Mouse (Mus musculus) megakaryocyte-erythroid progenitor cell, adult 5-6 weeks (primary cell): ENCODE data around the gene Hist1h1t. TPM values are rescaled to one million over a fixed set of nuclear protein-coding genes. Genes with fewer than 3 reads are reported as not detected.

Experiments used
- total RNA-seq, 2 experiments: library from RNA; stranded (forward) in 1 of 2; stranded (reverse) in 1 of 2; fragments of 200-1000, 215-1000 nt in 1 of 2; fragments of >200 nt in 1 of 2; fragmentation: Nextera tagmentation in 1 of 2; gene quantifications; 2 replicates each; pipeline ENCODE4 v1.2.3; 2014 to 2017

Gene Hist1h1t
- total RNA-seq, 2 experiments from 2014 or later = 1.3 TPM; not detected in 1

Other genes starting within 250 kb of the Hist1h1t start
Only the 30 nearest of the 38 such genes appear.
- 189 and 293 TPM in 2 replicates for gene Hist1h3g, start 160.4 kb upstream of the Hist1h1t start, total RNA-seq (2014; fragmentation: Nextera tagmentation)
- gene Hist1h3g, start 160.4 kb upstream of the Hist1h1t start, total RNA-seq (2017) = 189 and 625 TPM in 2 replicates
- gene Hist1h2bh, start 152.4 kb upstream of the Hist1h1t start, total RNA-seq (2014; fragmentation: Nextera tagmentation) = 31.9 and 110 TPM in 2 replicates
- 85.7 and 165 TPM in 2 replicates for gene Hist1h2bh, start 152.4 kb upstream of the Hist1h1t start, total RNA-seq (2017)
- 31.6 and 53.6 TPM in 2 replicates for gene Hist1h3f, start 151.8 kb upstream of the Hist1h1t start, total RNA-seq (2014; fragmentation: Nextera tagmentation)
- gene Hist1h3f, start 151.8 kb upstream of the Hist1h1t start, total RNA-seq (2017) = 69.9 and 132 TPM in 2 replicates
- 281 and 340 TPM in 2 replicates for gene Hist1h4f, start 144.2 kb upstream of the Hist1h1t start, total RNA-seq (2014; fragmentation: Nextera tagmentation)
- 1,052 and 1,693 TPM in 2 replicates for gene Hist1h4f, start 144.2 kb upstream of the Hist1h1t start, total RNA-seq (2017)
- gene Hist1h1d, start 142.6 kb upstream of the Hist1h1t start, total RNA-seq (2014; fragmentation: Nextera tagmentation) = 29.5 and 42.3 TPM in 2 replicates
- gene Hist1h1d, start 142.6 kb upstream of the Hist1h1t start, total RNA-seq (2017) = 81.4 and 84.0 TPM in 2 replicates
- gene Hist1h3e, start 133.4 kb upstream of the Hist1h1t start, total RNA-seq (2014; fragmentation: Nextera tagmentation) = 124 and 193 TPM in 2 replicates
- 254 and 322 TPM in 2 replicates for gene Hist1h3e, start 133.4 kb upstream of the Hist1h1t start, total RNA-seq (2017)
- gene Hist1h2ae, start 124.6 kb upstream of the Hist1h1t start, total RNA-seq (2014; fragmentation: Nextera tagmentation) = 5.7 and 12.6 TPM in 2 replicates
- gene Hist1h2ae, start 124.6 kb upstream of the Hist1h1t start, total RNA-seq (2017) = 237 and 359 TPM in 2 replicates
- gene Hist1h2bg, start 124.4 kb upstream of the Hist1h1t start, total RNA-seq (2014; fragmentation: Nextera tagmentation) = 386 and 627 TPM in 2 replicates
- gene Hist1h2bg, start 124.4 kb upstream of the Hist1h1t start, total RNA-seq (2017) = 891 and 1,210 TPM in 2 replicates
- gene Hist1h2bf, start 121.6 kb upstream of the Hist1h1t start, total RNA-seq (2014; fragmentation: Nextera tagmentation) = 342 and 512 TPM in 2 replicates
- gene Hist1h2bf, start 121.6 kb upstream of the Hist1h1t start, total RNA-seq (2017) = 329 and 662 TPM in 2 replicates
- 1.4 and 11.1 TPM in 2 replicates for gene Hist1h2ad, start 121.4 kb upstream of the Hist1h1t start, total RNA-seq (2014; fragmentation: Nextera tagmentation)
- 1,263 and 1,317 TPM in 2 replicates for gene Hist1h2ad, start 121.4 kb upstream of the Hist1h1t start, total RNA-seq (2017)
- 123 and 185 TPM in 2 replicates for gene Hist1h3d, start 120.1 kb upstream of the Hist1h1t start, total RNA-seq (2014; fragmentation: Nextera tagmentation)
- 84.0 and 189 TPM in 2 replicates for gene Hist1h3d, start 120.1 kb upstream of the Hist1h1t start, total RNA-seq (2017)
- 470 and 507 TPM in 2 replicates for gene Hist1h4d, start 114.2 kb upstream of the Hist1h1t start, total RNA-seq (2014; fragmentation: Nextera tagmentation)
- gene Hist1h4d, start 114.2 kb upstream of the Hist1h1t start, total RNA-seq (2017) = 756 and 1,171 TPM in 2 replicates
- 26.9 and 37.8 TPM in 2 replicates for gene Hist1h2be, start 74.7 kb upstream of the Hist1h1t start, total RNA-seq (2014; fragmentation: Nextera tagmentation)
- 47.9 and 73.4 TPM in 2 replicates for gene Hist1h2be, start 74.7 kb upstream of the Hist1h1t start, total RNA-seq (2017)
- gene Hist1h1e, start 73.3 kb upstream of the Hist1h1t start, total RNA-seq (2014; fragmentation: Nextera tagmentation) = 289 and 399 TPM in 2 replicates
- 199 and 265 TPM in 2 replicates for gene Hist1h1e, start 73.3 kb upstream of the Hist1h1t start, total RNA-seq (2017)
- gene Hist1h2ac, start 11.9 kb upstream of the Hist1h1t start, total RNA-seq (2014; fragmentation: Nextera tagmentation) = 3.8 and 6.0 TPM in 2 replicates
- gene Hist1h2ac, start 11.9 kb upstream of the Hist1h1t start, total RNA-seq (2017) = 56.0 and 87.4 TPM in 2 replicates
- 74.9 and 133 TPM in 2 replicates for gene Hist1h2bc, start 11.6 kb upstream of the Hist1h1t start, total RNA-seq (2014; fragmentation: Nextera tagmentation)
- gene Hist1h2bc, start 11.6 kb upstream of the Hist1h1t start, total RNA-seq (2017) = 136 and 209 TPM in 2 replicates
- 153 and 163 TPM in 2 replicates for gene Hist1h4c, start 2.6 kb downstream of the Hist1h1t start, total RNA-seq (2014; fragmentation: Nextera tagmentation)
- gene Hist1h4c, start 2.6 kb downstream of the Hist1h1t start, total RNA-seq (2017) = 166 and 397 TPM in 2 replicates
- not detected in 2 replicates for gene Hfe, start 15.0 kb downstream of the Hist1h1t start, total RNA-seq (2014; fragmentation: Nextera tagmentation)
- 0.27 and 1.9 TPM in 2 replicates for gene Hfe, start 15.0 kb downstream of the Hist1h1t start, total RNA-seq (2017)
- 152 and 164 TPM in 2 replicates for gene Hist1h1c, start 43.0 kb downstream of the Hist1h1t start, total RNA-seq (2014; fragmentation: Nextera tagmentation)
- gene Hist1h1c, start 43.0 kb downstream of the Hist1h1t start, total RNA-seq (2017) = 474 and 577 TPM in 2 replicates
- gene Hist1h3c, start 49.8 kb downstream of the Hist1h1t start, total RNA-seq (2014; fragmentation: Nextera tagmentation) = 81.7 and 130 TPM in 2 replicates
- gene Hist1h3c, start 49.8 kb downstream of the Hist1h1t start, total RNA-seq (2017) = 369 and 555 TPM in 2 replicates
- 322 and 625 TPM in 2 replicates for gene Hist1h2bb, start 50.9 kb downstream of the Hist1h1t start, total RNA-seq (2014; fragmentation: Nextera tagmentation)
- gene Hist1h2bb, start 50.9 kb downstream of the Hist1h1t start, total RNA-seq (2017) = 4,065 and 6,565 TPM in 2 replicates
- 69.7 and 80.3 TPM in 2 replicates for gene Hist1h2ab, start 55.3 kb downstream of the Hist1h1t start, total RNA-seq (2014; fragmentation: Nextera tagmentation)
- gene Hist1h2ab, start 55.3 kb downstream of the Hist1h1t start, total RNA-seq (2017) = 1,316 and 2,308 TPM in 2 replicates
- 324 and 486 TPM in 2 replicates for gene Hist1h3b, start 56.5 kb downstream of the Hist1h1t start, total RNA-seq (2014; fragmentation: Nextera tagmentation)
- gene Hist1h3b, start 56.5 kb downstream of the Hist1h1t start, total RNA-seq (2017) = 276 and 731 TPM in 2 replicates
- 164 and 186 TPM in 2 replicates for gene Hist1h4b, start 61.2 kb downstream of the Hist1h1t start, total RNA-seq (2014; fragmentation: Nextera tagmentation)
- gene Hist1h4b, start 61.2 kb downstream of the Hist1h1t start, total RNA-seq (2017) = 396 and 733 TPM in 2 replicates
- gene Hist1h4a, start 65.4 kb downstream of the Hist1h1t start, total RNA-seq (2014; fragmentation: Nextera tagmentation) = 58.4 and 68.4 TPM in 2 replicates
- 328 and 432 TPM in 2 replicates for gene Hist1h4a, start 65.4 kb downstream of the Hist1h1t start, total RNA-seq (2017)
- gene Hist1h3a, start 66.6 kb downstream of the Hist1h1t start, total RNA-seq (2014; fragmentation: Nextera tagmentation) = 67.8 and 132 TPM in 2 replicates
- gene Hist1h3a, start 66.6 kb downstream of the Hist1h1t start, total RNA-seq (2017) = 285 and 495 TPM in 2 replicates
- 324 and 695 TPM in 2 replicates for gene Hist1h1a, start 67.9 kb downstream of the Hist1h1t start, total RNA-seq (2014; fragmentation: Nextera tagmentation)
- 1,816 and 2,974 TPM in 2 replicates for gene Hist1h1a, start 67.9 kb downstream of the Hist1h1t start, total RNA-seq (2017)
- not detected in 2 replicates for gene Trim38, start 74.1 kb downstream of the Hist1h1t start, total RNA-seq (2014; fragmentation: Nextera tagmentation)
- not detected in 2 replicates for gene Trim38, start 74.1 kb downstream of the Hist1h1t start, total RNA-seq (2017)
- gene Slc17a2, start 111.2 kb downstream of the Hist1h1t start, total RNA-seq (2014; fragmentation: Nextera tagmentation) = not detected in 2 replicates
- gene Slc17a2, start 111.2 kb downstream of the Hist1h1t start, total RNA-seq (2017) = not detected in 2 replicates
- gene Slc17a3, start 143.6 kb downstream of the Hist1h1t start, total RNA-seq (2014; fragmentation: Nextera tagmentation) = not detected in 2 replicates
- gene Slc17a3, start 143.6 kb downstream of the Hist1h1t start, total RNA-seq (2017) = not detected in 2 replicates